Mouse (Mus musculus) ovary, postnatal 10 days (tissue): ENCODE measurements around the gene Pla2g4a.

Experiments
- DNase-seq: peaks from one replicate; pipeline ENCODE4 v3.0.0; 2022; ENCODE audit warnings: low spot score

Gene Pla2g4a

GRCm38 (mm10) chr1:149855581-149855980, 105.5 kb downstream of the Pla2g4a start:
- DNase-seq: no peak

GRCm38 (mm10) chr1:149854867-149855266, 106.2 kb downstream of the Pla2g4a start:
- no peak for DNase-seq

- no peak for DNase-seq
Measured at GRCm38 (mm10) chr1:149846655-149847054, 114.4 kb downstream of the Pla2g4a start.

GRCm38 (mm10) chr1:149841845-149842244, 119.2 kb downstream of the Pla2g4a start:
- no peak for DNase-seq

GRCm38 (mm10) chr1:149840961-149841416, 120.1 kb downstream of the Pla2g4a start:
- no peak for DNase-seq

GRCm38 (mm10) chr1:149840312-149840930, 120.7 kb downstream of the Pla2g4a start:
- no peak for DNase-seq

GRCm38 (mm10) chr1:149836496-149836895, 124.6 kb downstream of the Pla2g4a start:
- no peak for DNase-seq

GRCm38 (mm10) chr1:149833876-149834275, 127.2 kb downstream of the Pla2g4a start:
- no peak for DNase-seq

- DNase-seq: no peak
Measured at GRCm38 (mm10) chr1:149832952-149833351, 128.1 kb downstream of the Pla2g4a start.

- DNase-seq: no peak
Measured at GRCm38 (mm10) chr1:149832514-149832913, 128.6 kb downstream of the Pla2g4a start.

GRCm38 (mm10) chr1:149831100-149831499, 130.0 kb downstream of the Pla2g4a start:
- DNase-seq: no peak

GRCm38 (mm10) chr1:149813616-149814345, 147.3 kb downstream of the Pla2g4a start:
- no peak for DNase-seq

GRCm38 (mm10) chr1:149809527-149809926, 151.6 kb downstream of the Pla2g4a start:
- no peak for DNase-seq
